Mouse (Mus musculus) megakaryocyte progenitor cell, adult 5-6 weeks (primary cell): ENCODE data around the gene Aldh1l1. TPM values are rescaled to one million over a fixed set of nuclear protein-coding genes. Genes with fewer than 3 reads are reported as not detected.
A peak's percentile ranks its signal among the peaks of the same experiment; 100 is the strongest.

Source experiments
- ATAC-seq: replicated peaks from 2 replicates; pipeline ENCODE4 v1.8.0; 2016; ENCODE audit warnings: mild to moderate bottlenecking, moderate TSS enrichment, inconsistent platforms; ENCODE audit not compliant: poor library complexity
- total RNA-seq, 2 experiments: library from RNA; stranded (forward) in 1 of 2; stranded (reverse) in 1 of 2; fragments of 157-497, 149-512 nt in 1 of 2; fragments of 200-1000 nt in 1 of 2; gene quantifications; 2 replicates each; pipeline versions ENCODE4 v1.2.3 to v1.2.4; 2015 to 2017

Gene Aldh1l1
- total RNA-seq, 2 experiments from 2014 or later: 1.1 to 2.0 TPM

DNA sequence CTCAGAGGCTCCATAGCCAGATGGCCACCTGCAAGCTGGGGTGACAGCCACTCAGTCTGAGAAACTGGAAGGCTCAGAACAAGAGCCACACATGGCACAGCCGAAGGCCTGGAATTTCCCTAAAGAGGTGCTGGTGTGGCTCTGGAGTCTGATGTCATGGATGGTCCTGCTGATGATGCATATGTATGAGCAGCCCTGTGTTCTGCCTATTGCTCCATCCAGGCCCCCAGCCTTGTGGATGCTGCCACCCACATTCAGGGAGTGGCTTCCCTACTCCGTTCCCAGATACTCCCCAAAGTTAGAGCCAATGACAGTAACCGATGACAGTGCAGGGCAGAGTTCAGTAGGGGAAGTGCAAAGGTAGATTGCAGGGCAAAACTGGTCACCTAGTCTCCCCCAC, 91.9 kb downstream of the Aldh1l1 start:
- no peak for ATAC-seq

DNA sequence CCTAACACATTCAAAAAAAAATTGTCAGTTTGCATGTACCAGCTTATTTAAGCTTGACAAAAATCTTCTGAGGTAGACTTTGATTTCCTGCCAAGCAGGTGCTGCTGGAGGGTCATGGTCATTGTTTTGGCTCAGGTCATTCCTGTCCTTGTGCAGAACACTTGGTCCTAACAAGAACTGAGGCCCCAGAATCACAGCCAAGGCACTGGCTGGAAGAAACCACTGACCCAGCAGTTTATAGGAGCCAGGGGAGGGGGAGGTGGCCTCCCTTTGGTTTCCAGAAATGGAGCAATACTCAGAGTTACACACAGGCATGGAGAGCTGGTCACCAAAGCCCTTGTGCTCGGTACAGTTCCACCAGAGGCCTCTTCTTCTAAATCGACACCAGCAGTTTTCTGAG, 96.1 kb downstream of the Aldh1l1 start:
- no peak for ATAC-seq

DNA sequence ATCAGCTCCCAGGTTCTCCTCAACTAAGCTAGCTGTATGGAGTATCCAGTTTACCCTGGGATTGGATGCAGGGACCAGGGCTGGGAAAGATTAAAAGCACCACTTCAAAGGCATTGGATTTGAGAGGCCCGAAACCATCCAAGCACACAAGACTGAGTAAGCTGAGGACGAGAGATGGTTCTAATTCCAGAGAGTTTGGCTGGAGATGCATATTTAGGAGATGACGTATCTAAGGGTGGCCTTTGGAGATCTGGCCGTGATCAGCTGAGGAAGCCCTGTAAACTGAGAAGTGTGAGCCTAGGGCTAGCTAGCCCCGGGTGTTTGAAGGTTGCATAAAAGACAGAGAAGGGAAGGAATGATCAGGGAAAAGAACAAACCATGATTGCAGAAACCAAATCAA, 101.9 kb downstream of the Aldh1l1 start:
- no peak for ATAC-seq

DNA sequence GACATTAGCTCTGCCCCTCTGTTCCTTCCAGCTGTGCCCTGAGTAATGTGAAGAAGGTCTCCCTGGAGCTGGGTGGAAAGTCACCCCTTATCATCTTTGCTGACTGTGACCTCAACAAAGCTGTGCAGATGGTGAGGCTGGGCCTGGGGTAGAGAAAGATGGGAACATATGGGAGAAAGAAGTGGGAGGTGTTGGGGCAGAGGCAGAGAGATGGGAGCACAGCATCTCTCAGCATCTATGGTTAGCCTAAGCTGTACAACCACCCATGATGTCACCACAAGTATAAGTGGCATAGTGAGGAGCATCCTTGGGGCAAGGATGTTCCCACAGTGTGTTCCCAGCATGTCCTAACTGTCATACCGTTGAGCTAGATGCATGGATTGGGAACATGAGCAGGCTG, 104.5 kb downstream of the Aldh1l1 start:
- no peak for ATAC-seq

DNA sequence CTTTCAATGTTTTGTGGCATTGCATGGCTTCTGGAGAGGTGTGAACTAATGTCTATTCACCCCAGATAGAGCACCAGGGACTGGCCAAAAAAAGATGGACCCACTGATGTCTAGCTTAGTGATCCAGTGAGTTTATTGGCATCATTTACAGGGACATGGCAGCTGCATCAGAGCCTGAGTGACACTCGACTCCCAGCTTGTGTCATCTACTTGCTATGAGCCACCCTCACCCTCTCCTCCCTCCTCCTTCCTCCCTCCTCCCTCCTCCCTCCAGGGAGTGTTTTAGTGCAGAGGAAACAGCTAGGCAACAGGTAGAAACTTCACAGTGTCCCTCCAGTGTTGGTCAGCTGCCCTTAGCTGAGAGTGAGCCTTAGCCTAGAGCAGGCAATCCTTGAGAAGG, 108.7 kb downstream of the Aldh1l1 start:
- ATAC-seq: no peak

DNA sequence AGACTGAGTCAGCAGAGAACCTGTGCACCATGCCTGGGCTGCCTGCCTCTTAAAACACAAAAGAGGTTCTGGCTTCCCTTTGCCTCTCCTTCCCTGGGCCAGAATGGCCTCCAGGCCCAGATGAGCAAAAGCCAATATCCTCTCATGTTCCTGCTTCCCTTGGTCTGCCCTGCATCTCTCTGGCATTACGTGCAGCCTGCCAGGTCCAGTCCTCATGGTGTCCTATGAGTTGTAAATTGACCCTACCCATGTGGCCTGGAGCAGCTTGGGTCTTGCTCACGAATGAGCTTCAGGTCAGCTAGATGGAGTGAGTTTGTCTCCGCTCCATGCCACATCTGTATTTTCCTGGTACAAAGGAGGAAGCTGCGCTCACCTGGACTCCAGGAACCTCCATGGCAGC, 110.8 kb downstream of the Aldh1l1 start:
- ATAC-seq: no peak

DNA sequence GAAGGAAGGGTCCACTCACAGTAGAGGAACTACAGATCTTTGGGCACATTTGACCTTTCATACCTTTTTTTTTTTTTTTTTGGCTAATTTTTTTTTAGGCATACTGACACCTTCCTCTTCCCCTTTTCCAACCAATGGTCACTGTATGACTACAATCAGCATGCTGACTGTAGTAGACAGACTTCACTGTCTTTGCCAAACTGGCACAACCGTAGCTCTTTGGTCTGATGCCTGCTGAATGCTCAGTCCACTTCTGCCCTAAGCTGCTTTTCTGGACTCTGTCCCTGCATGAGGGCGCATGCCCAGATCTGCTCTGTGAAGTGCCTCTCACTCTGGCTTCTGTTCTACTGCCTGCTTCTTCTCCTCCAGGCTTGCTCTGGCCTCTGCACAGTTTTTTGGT, 111.4 kb downstream of the Aldh1l1 start:
- peak; percentile 35 for ATAC-seq

DNA sequence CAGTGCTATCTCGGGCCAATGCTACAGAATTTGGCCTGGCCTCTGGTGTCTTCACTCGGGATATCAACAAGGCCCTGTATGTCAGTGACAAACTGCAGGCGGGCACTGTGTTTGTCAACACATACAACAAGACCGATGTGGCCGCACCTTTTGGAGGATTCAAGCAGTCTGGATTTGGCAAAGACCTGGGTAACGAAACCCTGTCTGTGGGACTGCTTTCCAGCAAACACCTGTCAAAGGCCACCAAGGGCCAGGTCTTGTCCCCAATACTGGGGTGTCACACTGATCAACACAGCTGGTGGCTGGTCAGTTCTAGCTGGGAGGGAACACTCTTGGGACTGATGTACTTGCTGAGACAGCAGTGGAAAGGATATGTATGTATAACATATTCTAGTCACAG, 112.0 kb downstream of the Aldh1l1 start:
- no peak for ATAC-seq

DNA sequence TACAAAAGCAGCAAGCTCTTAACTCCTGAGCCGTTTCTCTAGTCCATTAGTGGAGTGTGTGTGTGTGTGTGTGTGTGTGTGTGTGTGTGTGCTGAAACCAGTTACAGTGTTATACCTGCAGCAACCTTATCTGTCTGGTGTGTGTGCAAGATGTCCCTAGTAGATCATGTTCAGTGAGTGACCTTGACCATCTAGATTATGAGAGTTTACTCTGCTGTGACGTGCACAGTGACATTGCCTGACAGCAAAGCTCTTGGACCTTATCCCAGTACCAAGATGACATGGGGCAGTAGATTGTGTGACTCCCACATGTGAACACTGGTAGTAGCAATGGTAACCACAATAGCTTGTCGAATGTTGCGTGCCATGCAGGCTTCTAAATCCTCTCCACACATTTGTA, 114.1 kb downstream of the Aldh1l1 start:
- ATAC-seq: no peak

DNA sequence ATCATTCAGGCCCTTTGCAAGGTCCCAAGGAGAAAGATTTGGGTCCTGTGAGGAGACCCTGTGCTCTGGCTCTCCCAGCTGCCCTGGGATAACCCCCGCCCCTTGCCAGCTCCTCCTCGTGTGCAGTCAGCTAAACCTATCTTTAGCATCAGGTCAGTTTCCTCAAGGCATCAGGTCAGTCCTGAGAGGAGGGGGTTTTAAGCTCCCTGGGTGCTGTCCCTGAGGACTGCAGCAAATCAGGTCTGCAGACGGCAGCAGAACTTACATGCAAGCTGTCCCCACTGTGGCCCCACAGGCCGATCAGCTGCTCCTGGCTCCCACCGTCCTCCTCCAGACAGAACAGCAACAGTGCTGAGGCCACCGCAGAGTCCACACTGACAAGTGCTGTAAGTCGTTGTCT, 115.5 kb downstream of the Aldh1l1 start:
- ATAC-seq: no peak

DNA sequence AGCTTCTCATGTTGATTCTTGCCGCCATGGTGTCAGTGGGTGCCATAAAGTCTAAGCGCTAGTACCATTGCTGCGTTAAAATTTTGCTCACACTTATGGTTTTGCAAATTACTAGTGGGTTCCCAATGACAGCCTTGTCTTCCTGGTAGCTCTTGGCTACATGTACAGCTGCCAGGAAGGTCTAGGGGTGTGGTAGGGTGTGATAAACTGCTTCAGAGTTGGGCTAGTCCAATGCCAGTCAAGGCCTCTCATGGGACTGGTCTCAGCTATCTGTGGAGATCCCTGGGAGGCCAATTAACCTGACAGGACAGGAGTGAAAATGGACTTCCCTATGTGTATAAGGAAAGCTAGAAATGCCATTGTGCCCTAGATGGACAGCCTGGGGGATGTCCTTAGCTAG, 116.1 kb downstream of the Aldh1l1 start:
- ATAC-seq: peak; percentile 16; the same call in 1 of the 2 replicates

DNA sequence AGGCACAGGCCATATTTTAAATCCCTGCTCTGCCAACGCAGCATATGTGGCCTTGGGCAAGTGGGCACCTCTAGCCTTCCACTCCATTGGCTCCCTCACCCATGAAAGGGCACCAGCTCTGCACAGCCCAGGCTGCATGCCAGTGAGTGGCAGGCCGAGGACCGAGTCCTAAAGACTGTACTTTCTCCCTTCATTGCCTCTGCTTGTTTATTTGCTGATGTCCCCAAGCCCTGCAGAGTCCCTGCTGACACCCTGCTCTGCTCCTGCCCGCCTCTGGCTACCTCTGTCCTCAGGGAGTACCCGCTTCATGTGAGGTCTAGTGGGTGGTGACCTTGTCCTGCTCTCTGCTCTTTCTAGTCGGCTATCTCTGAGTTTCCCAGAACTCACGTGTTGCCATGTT, 116.9 kb downstream of the Aldh1l1 start:
- ATAC-seq: no peak

DNA sequence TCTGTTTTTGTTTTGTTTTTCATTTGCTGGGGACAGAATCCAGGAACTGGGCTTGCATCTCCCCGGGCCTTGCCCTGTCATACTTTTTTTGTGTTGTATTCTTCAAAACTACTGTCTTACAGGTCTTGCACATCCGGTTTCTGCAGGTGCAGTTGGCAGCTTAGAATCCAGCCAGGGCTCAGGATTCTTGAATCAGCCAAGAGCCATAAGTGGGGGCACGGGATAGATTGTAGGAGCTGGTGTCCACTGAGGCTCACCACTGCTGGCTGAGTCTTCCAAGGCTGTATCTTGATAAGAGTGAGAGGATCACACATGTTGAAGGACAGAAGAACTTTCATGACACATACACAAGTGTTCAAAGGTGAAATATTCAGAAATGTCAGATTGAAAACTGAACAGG, 117.9 kb downstream of the Aldh1l1 start:
- ATAC-seq: no peak

DNA sequence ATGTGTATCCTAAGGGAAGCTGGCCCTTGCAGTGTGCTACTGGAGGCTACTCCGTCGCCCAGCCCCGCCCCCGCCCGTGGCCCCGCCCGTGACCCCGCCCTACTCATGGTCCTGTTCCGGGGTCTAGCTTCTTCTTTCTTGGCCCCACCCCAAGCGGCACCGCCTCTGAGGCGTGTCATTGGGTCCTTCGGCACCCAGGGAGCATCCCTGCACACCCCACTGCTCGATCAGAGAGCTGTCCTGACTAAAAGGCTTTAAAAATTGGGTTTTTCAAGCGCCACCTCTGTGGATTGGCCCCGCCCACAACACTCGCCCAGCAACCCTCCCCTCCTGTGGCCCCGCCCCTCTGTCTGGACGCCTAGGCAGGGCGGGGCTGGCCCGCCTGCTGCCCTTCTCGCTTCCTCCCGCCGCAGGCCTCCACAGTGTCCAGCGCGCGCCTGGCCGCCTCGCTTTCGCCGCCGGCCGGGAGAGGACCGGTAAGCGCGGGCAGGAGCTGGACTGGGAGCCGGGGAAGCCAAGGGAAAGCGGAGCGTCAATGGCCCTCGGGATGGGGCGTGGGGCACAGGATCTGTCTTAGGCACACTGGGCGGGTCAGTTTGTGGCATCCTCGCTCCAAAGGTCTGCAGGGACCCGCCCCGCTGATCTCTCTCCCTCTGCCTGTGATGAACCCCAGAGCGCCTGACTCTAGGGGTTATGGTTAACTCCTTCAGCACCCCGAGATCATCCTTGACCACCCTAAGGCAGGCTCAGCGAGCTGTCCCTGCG, 118.5 kb downstream of the Aldh1l1 start, which contains the start of gene Slc41a3:
Slc41a3 (plus strand) TSS at position 193 of the 765 bp plus-strand sequence.
- ATAC-seq: peak; percentile 65

DNA sequence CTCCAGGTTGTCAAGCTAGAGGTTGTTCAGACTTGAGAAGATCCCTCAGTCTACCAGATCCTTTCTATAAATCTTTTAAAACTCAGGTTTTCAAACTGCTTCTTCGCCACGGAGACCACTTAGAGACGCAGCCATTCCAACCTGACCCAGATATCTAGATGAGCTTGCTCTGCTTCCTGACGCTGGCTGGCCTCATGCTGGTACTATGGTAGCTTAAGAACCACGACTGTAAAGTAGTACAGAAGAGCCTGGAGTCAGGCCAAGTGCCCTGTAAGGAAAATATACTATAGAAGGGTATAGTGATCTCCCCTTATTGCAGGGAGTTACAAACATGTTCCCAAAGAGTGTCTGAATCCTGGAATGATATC, 119.1 kb downstream of the Aldh1l1 start:
- ATAC-seq: no peak

DNA sequence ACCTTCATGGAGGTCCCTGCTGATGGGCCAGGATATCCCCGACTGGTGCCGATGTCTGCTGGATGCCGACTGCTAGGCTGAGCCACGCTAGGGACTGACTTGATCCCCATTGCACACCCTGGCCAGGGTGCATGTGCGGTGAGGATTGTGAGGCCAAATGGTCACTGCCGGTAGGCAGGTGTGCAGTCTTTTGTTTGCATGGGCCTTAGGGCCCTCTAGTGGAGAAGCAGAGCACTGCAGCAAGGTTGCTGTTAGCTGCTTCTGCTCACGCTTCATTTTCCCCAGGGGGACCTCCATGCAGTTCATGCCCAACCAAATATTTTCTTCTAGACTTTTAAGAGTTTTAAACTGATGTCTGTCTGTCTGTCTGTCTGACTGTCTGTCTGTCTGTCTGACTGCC, 120.3 kb downstream of the Aldh1l1 start:
- ATAC-seq: peak; percentile 50

DNA sequence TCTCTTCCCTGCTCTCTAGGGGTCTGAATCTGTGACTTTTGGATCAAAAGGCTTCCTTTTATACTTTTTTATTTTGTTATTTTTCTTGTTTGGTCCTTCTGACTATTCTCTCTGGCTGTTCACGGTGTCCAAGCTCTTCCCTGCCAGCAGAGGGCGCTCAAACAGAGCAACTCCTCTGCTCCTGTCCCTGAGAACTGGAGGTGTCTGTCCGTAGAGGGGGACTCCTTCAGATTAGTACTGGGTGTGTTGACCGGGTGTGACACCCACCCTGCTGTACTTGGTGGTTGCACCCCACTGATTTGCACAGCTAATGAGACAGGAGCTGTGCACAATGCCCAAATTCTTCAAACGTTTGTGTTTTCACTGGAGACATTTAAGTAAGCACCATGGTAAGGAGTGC, 121.0 kb downstream of the Aldh1l1 start:
- peak; percentile 56 for ATAC-seq

DNA sequence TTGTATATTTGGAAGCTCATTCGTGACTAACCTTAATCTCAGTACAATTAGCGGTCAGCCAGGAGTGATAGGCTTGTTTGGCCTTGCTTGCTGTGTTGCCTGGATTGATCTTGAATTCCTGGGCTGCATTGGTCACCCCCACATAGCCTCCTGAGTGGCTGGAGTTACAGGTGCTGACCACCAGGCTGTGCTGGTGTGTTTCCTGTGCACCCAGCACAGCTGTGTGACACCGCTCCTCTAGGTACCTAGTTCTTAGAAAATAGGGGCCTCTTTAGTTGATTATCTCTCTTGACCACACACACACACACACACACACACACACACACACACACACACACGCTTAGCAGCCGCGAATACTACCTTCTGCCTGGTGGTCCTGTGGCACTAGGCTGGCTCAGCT, 122.0 kb downstream of the Aldh1l1 start:
- ATAC-seq: peak; percentile 60

DNA sequence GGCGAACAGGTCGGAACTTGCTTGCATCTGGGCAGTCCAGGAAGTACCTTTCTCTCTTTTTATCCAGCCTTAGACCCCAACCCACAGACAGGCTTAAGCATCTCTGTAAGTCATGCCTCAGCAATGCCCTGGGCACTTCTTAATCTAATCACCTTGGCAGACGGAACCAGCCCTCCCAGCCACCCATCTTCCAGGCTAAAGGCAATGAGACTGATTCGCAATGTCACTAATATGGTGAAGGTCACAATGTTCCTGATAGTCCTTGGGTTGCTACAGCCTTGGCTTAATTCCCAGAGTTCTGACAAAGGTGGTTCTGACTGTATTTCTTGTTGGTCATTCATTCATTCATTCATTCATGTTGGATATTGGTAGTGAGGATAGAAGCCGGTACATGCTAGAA, 124.0 kb downstream of the Aldh1l1 start:
- ATAC-seq: no peak

DNA sequence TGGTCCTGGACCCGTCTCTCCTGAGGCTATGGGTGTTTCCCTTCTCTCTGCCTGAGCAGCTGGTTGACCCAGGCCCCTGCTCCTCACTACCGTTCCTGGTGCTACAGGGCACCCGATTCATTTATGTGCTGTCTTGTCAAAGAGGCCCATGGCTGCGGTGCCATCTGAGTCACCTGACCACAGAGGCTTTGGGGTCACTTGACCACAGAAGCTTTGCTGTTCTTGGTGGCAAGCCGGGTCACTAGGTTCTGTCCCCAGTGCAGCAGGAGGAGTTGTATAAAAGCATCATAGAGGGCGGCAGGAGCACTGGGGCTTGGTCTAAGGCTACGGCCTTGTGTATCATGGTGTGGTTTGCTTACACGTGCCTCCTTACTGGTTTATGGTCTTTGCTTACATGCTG, 127.0 kb downstream of the Aldh1l1 start:
- no peak for ATAC-seq

DNA sequence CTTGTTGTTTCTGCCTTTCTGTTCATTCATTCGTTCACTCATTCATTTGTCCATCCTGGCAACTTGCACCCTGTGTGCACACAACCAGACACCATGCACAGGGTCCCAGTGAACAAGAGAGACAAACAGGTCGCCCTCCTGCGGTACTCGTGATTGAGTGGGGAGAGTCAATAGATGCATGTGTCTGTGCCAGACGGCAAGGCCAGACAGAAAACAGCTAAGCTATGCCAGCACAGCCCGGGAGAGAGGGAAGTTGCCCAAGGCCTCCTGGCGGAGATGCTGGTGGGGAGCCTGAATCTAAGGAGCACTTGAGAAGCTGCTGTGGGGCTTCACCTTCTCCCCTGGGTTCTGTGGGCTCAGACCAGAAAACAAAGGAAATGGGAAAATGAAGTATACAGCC, 129.1 kb downstream of the Aldh1l1 start:
- ATAC-seq: no peak

DNA sequence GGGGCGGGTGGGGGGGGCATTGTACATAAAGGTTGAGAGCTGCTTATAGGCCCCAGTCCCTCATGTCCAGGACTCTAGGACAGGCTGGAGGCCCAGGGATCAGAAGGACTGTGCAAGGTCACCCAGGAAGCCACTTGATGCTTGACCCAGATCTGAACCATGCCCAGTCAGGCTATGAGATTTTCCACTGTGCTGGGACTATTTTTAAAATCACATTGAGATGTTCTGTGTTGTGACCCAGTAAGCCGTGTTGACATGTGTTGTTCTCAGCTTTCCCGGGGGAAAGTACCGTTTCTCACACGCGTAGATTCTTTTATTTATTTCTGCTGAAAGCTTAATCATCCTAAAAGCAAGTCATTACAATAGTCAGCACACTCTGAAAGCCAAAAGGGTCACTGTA, 129.8 kb downstream of the Aldh1l1 start:
- ATAC-seq: no peak

DNA sequence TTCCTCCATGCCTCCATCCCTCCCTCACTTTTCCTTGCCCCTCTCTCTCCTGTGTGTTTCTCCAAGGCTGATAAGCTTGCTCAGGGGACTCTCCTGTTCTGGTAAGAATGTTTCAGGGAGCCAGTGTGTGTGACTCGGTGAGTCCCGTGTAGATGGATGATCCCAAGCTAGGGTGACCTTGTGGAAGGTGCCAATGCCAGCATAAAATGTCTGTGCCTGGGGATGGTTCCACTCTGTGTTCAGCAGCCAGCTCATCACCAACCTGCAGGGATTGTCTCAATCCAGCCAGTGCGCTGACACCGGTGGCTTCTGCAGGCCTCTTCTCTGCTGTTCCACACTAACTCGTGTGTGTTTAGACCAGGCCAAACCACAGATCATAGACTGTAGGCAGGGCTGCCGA, 130.3 kb downstream of the Aldh1l1 start:
- ATAC-seq: no peak
